Mouse (Mus musculus) MEL (cell line): ENCODE measurements around the gene Olfr1054. TPM values are rescaled to one million over a fixed set of nuclear protein-coding genes. Genes with fewer than 3 reads are reported as not detected.

Experiments
- polyA plus RNA-seq, 2 experiments: library from polyadenylated mRNA; stranded (reverse) in 1 of 2; unstranded in 1 of 2; fragments of >175 nt in 1 of 2; fragments of >200 nt in 1 of 2; gene quantifications; 2 replicates each; pipeline versions ENCODE4 v1.2.1 to v1.2.4; 2012; ENCODE audit warnings: low replicate concordance in 2 of 2, low read depth in 1 of 2; ENCODE audit not compliant: insufficient read length in 2 of 2, insufficient read depth in 1 of 2, missing spikeins in 1 of 2
- total RNA-seq: library from RNA; depleted of rRNA; stranded (reverse); fragments of 300-350 nt; gene quantifications from 2 replicates; pipeline ENCODE4 v1.2.3, GENCODE M21; 2012; rRNA removed

Olfr1054 gene
- total and polyA plus RNA-seq, 3 experiments = not detected

Other genes with a start within 250 kb of the Olfr1054 start
- not detected in 2 replicates for gene Olfr1037, start 248.0 kb downstream of the Olfr1054 start, total RNA-seq
- gene Olfr1037, start 248.0 kb downstream of the Olfr1054 start, polyA plus RNA-seq = not detected
- gene Olfr1039, start 199.5 kb downstream of the Olfr1054 start, total RNA-seq = not detected in 2 replicates
- not detected for gene Olfr1039, start 199.5 kb downstream of the Olfr1054 start, polyA plus RNA-seq
- gene Olfr1040, start 188.7 kb downstream of the Olfr1054 start, total RNA-seq = not detected in 2 replicates
- not detected for gene Olfr1040, start 188.7 kb downstream of the Olfr1054 start, polyA plus RNA-seq
- not detected in 2 replicates for gene Olfr1042, start 173.6 kb downstream of the Olfr1054 start, total RNA-seq
- not detected for gene Olfr1042, start 173.6 kb downstream of the Olfr1054 start, polyA plus RNA-seq
- gene Olfr1043, start 167.9 kb downstream of the Olfr1054 start, total RNA-seq = not detected in 2 replicates
- gene Olfr1043, start 167.9 kb downstream of the Olfr1054 start, polyA plus RNA-seq = not detected
- gene Olfr1044, start 157.6 kb downstream of the Olfr1054 start, total RNA-seq = not detected in 2 replicates
- not detected for gene Olfr1044, start 157.6 kb downstream of the Olfr1054 start, polyA plus RNA-seq
- not detected in 2 replicates for gene Olfr52, start 149.8 kb downstream of the Olfr1054 start, total RNA-seq
- not detected for gene Olfr52, start 149.8 kb downstream of the Olfr1054 start, polyA plus RNA-seq
- not detected in 2 replicates for gene Olfr1045, start 132.4 kb downstream of the Olfr1054 start, total RNA-seq
- not detected for gene Olfr1045, start 132.4 kb downstream of the Olfr1054 start, polyA plus RNA-seq
- not detected in 2 replicates for gene Olfr1046, start 116.1 kb downstream of the Olfr1054 start, total RNA-seq
- gene Olfr1046, start 116.1 kb downstream of the Olfr1054 start, polyA plus RNA-seq = not detected
- gene Olfr1047, start 104.0 kb downstream of the Olfr1054 start, total RNA-seq = not detected in 2 replicates
- not detected for gene Olfr1047, start 104.0 kb downstream of the Olfr1054 start, polyA plus RNA-seq
- gene Olfr1048, start 95.1 kb downstream of the Olfr1054 start, total RNA-seq = not detected in 2 replicates
- gene Olfr1048, start 95.1 kb downstream of the Olfr1054 start, polyA plus RNA-seq = not detected
- gene Olfr1049, start 77.1 kb downstream of the Olfr1054 start, total RNA-seq = not detected in 2 replicates
- not detected for gene Olfr1049, start 77.1 kb downstream of the Olfr1054 start, polyA plus RNA-seq
- gene Olfr1051, start 56.3 kb downstream of the Olfr1054 start, total RNA-seq = not detected in 2 replicates
- gene Olfr1051, start 56.3 kb downstream of the Olfr1054 start, polyA plus RNA-seq = not detected
- gene Olfr1052, start 43.0 kb downstream of the Olfr1054 start, total RNA-seq = not detected in 2 replicates
- gene Olfr1052, start 43.0 kb downstream of the Olfr1054 start, polyA plus RNA-seq = not detected
- gene Olfr1053, start 20.1 kb downstream of the Olfr1054 start, total RNA-seq = not detected in 2 replicates
- gene Olfr1053, start 20.1 kb downstream of the Olfr1054 start, polyA plus RNA-seq = not detected
- 0.29 and 0.65 TPM in 2 replicates for gene Olfr1055, start 14.9 kb upstream of the Olfr1054 start, total RNA-seq
- gene Olfr1055, start 14.9 kb upstream of the Olfr1054 start, polyA plus RNA-seq = not detected
- gene Olfr1056, start 27.0 kb upstream of the Olfr1054 start, total RNA-seq = not detected in 2 replicates
- gene Olfr1056, start 27.0 kb upstream of the Olfr1054 start, polyA plus RNA-seq = not detected
- not detected in 2 replicates for gene Olfr1057, start 43.0 kb upstream of the Olfr1054 start, total RNA-seq
- gene Olfr1057, start 43.0 kb upstream of the Olfr1054 start, polyA plus RNA-seq = not detected
- not detected in 2 replicates for gene Olfr1058, start 53.1 kb upstream of the Olfr1054 start, total RNA-seq
- gene Olfr1058, start 53.1 kb upstream of the Olfr1054 start, polyA plus RNA-seq = not detected
- not detected in 2 replicates for gene Olfr1061, start 78.6 kb upstream of the Olfr1054 start, total RNA-seq
- not detected for gene Olfr1061, start 78.6 kb upstream of the Olfr1054 start, polyA plus RNA-seq
- gene Olfr1062, start 91.3 kb upstream of the Olfr1054 start, total RNA-seq = not detected in 2 replicates
- not detected for gene Olfr1062, start 91.3 kb upstream of the Olfr1054 start, polyA plus RNA-seq
- gene Olfr1065, start 115.2 kb upstream of the Olfr1054 start, total RNA-seq = not detected in 2 replicates
- gene Olfr1065, start 115.2 kb upstream of the Olfr1054 start, polyA plus RNA-seq = not detected
- not detected in 2 replicates for gene Olfr1066, start 120.8 kb upstream of the Olfr1054 start, total RNA-seq
- not detected for gene Olfr1066, start 120.8 kb upstream of the Olfr1054 start, polyA plus RNA-seq
- gene Olfr228, start 152.0 kb upstream of the Olfr1054 start, total RNA-seq = not detected in 2 replicates
- gene Olfr228, start 152.0 kb upstream of the Olfr1054 start, polyA plus RNA-seq = not detected
- not detected in 2 replicates for gene Olfr1076, start 173.0 kb upstream of the Olfr1054 start, total RNA-seq
- gene Olfr1076, start 173.0 kb upstream of the Olfr1054 start, polyA plus RNA-seq = not detected
- gene Olfr1079, start 207.0 kb upstream of the Olfr1054 start, total RNA-seq = not detected in 2 replicates
- gene Olfr1079, start 207.0 kb upstream of the Olfr1054 start, polyA plus RNA-seq = not detected
- gene Olfr1080, start 222.8 kb upstream of the Olfr1054 start, total RNA-seq = not detected in 2 replicates
- not detected for gene Olfr1080, start 222.8 kb upstream of the Olfr1054 start, polyA plus RNA-seq